Mouse (Mus musculus) forebrain, embryonic 12.5 days (tissue): Measurements from ENCODE around the gene Prkcb. TPM values are rescaled to one million over a fixed set of nuclear protein-coding genes. Genes with fewer than 3 reads are reported as not detected.

ENCODE experiments used
- ATAC-seq: fragments of 200-750 bp; cut with Nextera tagmentation; 2 replicates; pipeline ENCODE4 v1.8.0; 2017; ENCODE audit warnings: moderate TSS enrichment; ENCODE audit not compliant: low FRiP score
- H3K27ac ChIP-seq: fragments of 300-500 bp; sonication (generic); 2 replicates; pipeline ENCODE4 v1.5.1; 2016; ENCODE audit warnings: mild to moderate bottlenecking
- H3K27me3 ChIP-seq: fragments of 300-500 bp; sonication (generic); 2 replicates; pipeline ENCODE4 v1.6.1; 2016; ENCODE audit warnings: mild to moderate bottlenecking
- H3K36me3 ChIP-seq: fragments of 300-500 bp; sonication (generic); replicated peaks from 2 replicates; pipeline ENCODE4 v1.6.1; 2016; ENCODE audit warnings: mild to moderate bottlenecking
- H3K4me1 ChIP-seq: fragments of 300-500 bp; sonication (generic); 2 replicates; pipeline ENCODE4 v1.6.1; 2016
- H3K4me2 ChIP-seq: fragments of 300-500 bp; sonication (generic); 2 replicates; pipeline ENCODE4 v1.6.1; 2016; ENCODE audit warnings: mild to moderate bottlenecking, moderate library complexity
- H3K4me3 ChIP-seq: fragments of 300-500 bp; sonication (generic); replicated peaks from 2 replicates; pipeline ENCODE4 v1.5.1; 2016; ENCODE audit warnings: mild to moderate bottlenecking
- H3K9ac ChIP-seq: fragments of 300-500 bp; sonication (generic); 2 replicates; pipeline ENCODE4 v1.6.1; 2016; ENCODE audit warnings: mild to moderate bottlenecking
- H3K9me3 ChIP-seq: fragments of 300-500 bp; sonication (generic); 2 replicates; pipeline ENCODE4 v1.6.1; 2016
- WGBS: fragments of 180-500 bp; shearing (Covaris S2); methylation state at CpG from one replicate; pipeline ENCODE4 v1.1.7; 2016; 5-methylcytosine and 5-hydroxymethylcytosine counted together
- polyA plus RNA-seq: library from polyadenylated mRNA; unstranded; fragments of >200 nt; fragmentation: Nextera tagmentation; extraction: Ambion mirVana; gene quantifications from 2 replicates; pipeline ENCODE4 v1.2.1, GENCODE M21; 2016

Gene Prkcb
- polyA plus RNA-seq, 1 experiment from 2014 or later = 18.5 TPM

- Histone ChIP-seq H3K27me3 (peaks cover 40% of the 10 kb centered on the region), H3K9me3 (no peaks in the 10 kb centered on the region), H3K4me1 (peaks cover 21% of the 10 kb centered on the region), H3K27ac (no peak overlapping the region), H3K4me2 (no peak overlapping the region), H3K9ac (no peak overlapping the region), H3K4me3 (no peak overlapping the region), H3K36me3 (no peaks in the 10 kb centered on the region)
- ATAC-seq = no peak
- WGBS = 57% methylated on average over 7 of the region's 7 CpGs
Measured at GRCm38 (mm10) chr7:122292151-122292550, 3.6 kb downstream of the Prkcb start.

GRCm38 (mm10) chr7:122294111-122294510 is 5.6 kb downstream of the Prkcb start:
- no peaks in the 10 kb centered on the region for H3K36me3 ChIP-seq
- no peak overlapping the region for H3K4me3 ChIP-seq
- H3K27me3 ChIP-seq = peaks cover 20% of the 10 kb centered on the region
- no peak overlapping the region for H3K9ac ChIP-seq
- no peak overlapping the region for H3K4me2 ChIP-seq
- no peaks in the 10 kb centered on the region for H3K9me3 ChIP-seq
- H3K4me1 ChIP-seq = peaks cover 13% of the 10 kb centered on the region; the same call in 1 of the 2 replicates
- no peak overlapping the region for H3K27ac ChIP-seq
- ATAC-seq = no peak
- whole genome bisulfite sequencing = 89% methylated on average over 7 of the region's 7 CpGs

- WGBS = 89% methylated on average over 4 of the region's 4 CpGs
- H3K9me3 ChIP-seq = no peaks in the 10 kb centered on the region
- no peak overlapping the region for H3K4me3 ChIP-seq
- ATAC-seq = no peak
- 0 out of 2 replicates have a peak, but pooled peaks cover 2% of the 10 kb centered on the region for H3K4me1 ChIP-seq
- no peaks in the 10 kb centered on the region for H3K36me3 ChIP-seq
- no peak overlapping the region for H3K9ac ChIP-seq
- no peak overlapping the region for H3K27ac ChIP-seq
- peaks cover 8% of the 10 kb centered on the region for H3K27me3 ChIP-seq
- H3K4me2 ChIP-seq = no peak overlapping the region
Measured at GRCm38 (mm10) chr7:122295363-122295762, 6.8 kb downstream of the Prkcb start.

- Histone ChIP-seq H3K9me3 (peaks cover 5% of the 10 kb centered on the region; the same call in 1 of the 2 replicates), H3K4me1 (0 out of 2 replicates have a peak, but pooled peaks cover 2% of the 10 kb centered on the region), H3K36me3 (no peaks in the 10 kb centered on the region), H3K27me3 (no peaks in the 10 kb centered on the region), H3K9ac (no peak overlapping the region), H3K4me2 (no peak overlapping the region), H3K4me3 (no peak overlapping the region), H3K27ac (no peak overlapping the region)
- ATAC-seq = no peak
- WGBS = 83% methylated on average over 1 of the region's 1 CpGs
Measured at GRCm38 (mm10) chr7:122296331-122296730, 7.8 kb downstream of the Prkcb start.

- Histone ChIP-seq H3K4me1 (0 out of 2 replicates have a peak, but pooled peaks cover 2% of the 10 kb centered on the region), H3K27ac (no peak overlapping the region), H3K4me3 (no peak overlapping the region), H3K27me3 (no peaks in the 10 kb centered on the region), H3K36me3 (no peaks in the 10 kb centered on the region), H3K9ac (no peak overlapping the region), H3K9me3 (peaks cover 5% of the 10 kb centered on the region; the same call in 1 of the 2 replicates), H3K4me2 (no peak overlapping the region)
- 88% methylated on average over 3 of the region's 3 CpGs for WGBS
- no peak for ATAC-seq
Measured at GRCm38 (mm10) chr7:122296805-122297204, 8.3 kb downstream of the Prkcb start.

- 0 out of 2 replicates have a peak, but pooled peaks cover 1% of the 10 kb centered on the region for H3K4me1 ChIP-seq
- H3K4me2 ChIP-seq = no peak overlapping the region
- no peak overlapping the region for H3K9ac ChIP-seq
- no peaks in the 10 kb centered on the region for H3K27me3 ChIP-seq
- H3K36me3 ChIP-seq = no peaks in the 10 kb centered on the region
- H3K27ac ChIP-seq = no peak overlapping the region
- 70% methylated on average over 3 of the region's 3 CpGs for WGBS
- H3K4me3 ChIP-seq = no peak overlapping the region
- H3K9me3 ChIP-seq = peaks cover 5% of the 10 kb centered on the region; the same call in 1 of the 2 replicates
- ATAC-seq = no peak
Measured at GRCm38 (mm10) chr7:122297627-122298026, 9.1 kb downstream of the Prkcb start.

- Histone ChIP-seq H3K4me2 (no peak overlapping the region), H3K36me3 (no peaks in the 10 kb centered on the region), H3K9me3 (peaks cover 5% of the 10 kb centered on the region; the same call in 1 of the 2 replicates), H3K27ac (no peak overlapping the region), H3K4me1 (no peaks in the 10 kb centered on the region), H3K4me3 (no peak overlapping the region), H3K9ac (no peak overlapping the region), H3K27me3 (no peaks in the 10 kb centered on the region)
- no peak for ATAC-seq
- 81% methylated on average over 2 of the region's 2 CpGs for WGBS
Measured at GRCm38 (mm10) chr7:122298715-122299114, 10.2 kb downstream of the Prkcb start.

- WGBS = 88% methylated on average over 4 of the region's 4 CpGs
- Histone ChIP-seq H3K9me3 (peaks cover 5% of the 10 kb centered on the region; the same call in 1 of the 2 replicates), H3K36me3 (no peaks in the 10 kb centered on the region), H3K9ac (no peak overlapping the region), H3K4me2 (no peak overlapping the region), H3K27me3 (no peaks in the 10 kb centered on the region), H3K4me1 (no peaks in the 10 kb centered on the region), H3K27ac (no peak overlapping the region), H3K4me3 (no peak overlapping the region)
- ATAC-seq = no peak
Measured at GRCm38 (mm10) chr7:122300538-122300937, 12.0 kb downstream of the Prkcb start.

GRCm38 (mm10) chr7:122302538-122302937 is 14.0 kb downstream of the Prkcb start:
- H3K9ac ChIP-seq = no peak overlapping the region
- H3K4me2 ChIP-seq = no peak overlapping the region
- H3K4me3 ChIP-seq = no peak overlapping the region
- H3K9me3 ChIP-seq = peaks cover 5% of the 10 kb centered on the region; the same call in 1 of the 2 replicates
- 94% methylated on average over 6 of the region's 6 CpGs for WGBS
- no peak for ATAC-seq
- no peaks in the 10 kb centered on the region for H3K27me3 ChIP-seq
- no peaks in the 10 kb centered on the region for H3K36me3 ChIP-seq
- no peak overlapping the region for H3K27ac ChIP-seq
- H3K4me1 ChIP-seq = no peaks in the 10 kb centered on the region

- no peak for ATAC-seq
- Histone ChIP-seq H3K36me3 (no peaks in the 10 kb centered on the region), H3K27ac (no peak overlapping the region), H3K4me3 (no peak overlapping the region), H3K4me2 (no peak overlapping the region), H3K9me3 (peaks cover 5% of the 10 kb centered on the region; the same call in 1 of the 2 replicates), H3K4me1 (no peaks in the 10 kb centered on the region), H3K27me3 (no peaks in the 10 kb centered on the region), H3K9ac (no peak overlapping the region)
- 72% methylated on average over 3 of the region's 3 CpGs for WGBS
Measured at GRCm38 (mm10) chr7:122303988-122304387, 15.4 kb downstream of the Prkcb start.

GRCm38 (mm10) chr7:122304521-122304920 is 16.0 kb downstream of the Prkcb start:
- H3K4me1 ChIP-seq = no peaks in the 10 kb centered on the region
- no peak overlapping the region for H3K4me2 ChIP-seq
- peaks cover 5% of the 10 kb centered on the region; the same call in 1 of the 2 replicates for H3K9me3 ChIP-seq
- H3K27me3 ChIP-seq = no peaks in the 10 kb centered on the region
- no peak overlapping the region for H3K4me3 ChIP-seq
- ATAC-seq = no peak
- H3K9ac ChIP-seq = no peak overlapping the region
- 83% methylated on average over 2 of the region's 2 CpGs for WGBS
- H3K36me3 ChIP-seq = no peaks in the 10 kb centered on the region
- no peak overlapping the region for H3K27ac ChIP-seq

- no peaks in the 10 kb centered on the region for H3K36me3 ChIP-seq
- no peak overlapping the region for H3K27ac ChIP-seq
- WGBS = 86% methylated on average over 9 of the region's 9 CpGs
- H3K9me3 ChIP-seq = no peaks in the 10 kb centered on the region
- no peaks in the 10 kb centered on the region for H3K27me3 ChIP-seq
- H3K9ac ChIP-seq = no peak overlapping the region
- no peak overlapping the region for H3K4me3 ChIP-seq
- no peaks in the 10 kb centered on the region; the same call in 1 of the 2 replicates for H3K4me1 ChIP-seq
- no peak overlapping the region for H3K4me2 ChIP-seq
- no peak for ATAC-seq
Measured at GRCm38 (mm10) chr7:122307241-122307640, 18.7 kb downstream of the Prkcb start.

GRCm38 (mm10) chr7:122308661-122309060 is 20.1 kb downstream of the Prkcb start:
- no peaks in the 10 kb centered on the region for H3K9me3 ChIP-seq
- no peak overlapping the region for H3K9ac ChIP-seq
- 86% methylated on average over 5 of the region's 5 CpGs for WGBS
- H3K27me3 ChIP-seq = no peaks in the 10 kb centered on the region
- no peak overlapping the region for H3K4me3 ChIP-seq
- no peaks in the 10 kb centered on the region for H3K36me3 ChIP-seq
- no peak overlapping the region for H3K4me2 ChIP-seq
- no peak for ATAC-seq
- H3K4me1 ChIP-seq = no peaks in the 10 kb centered on the region; the same call in 1 of the 2 replicates
- no peak overlapping the region for H3K27ac ChIP-seq
